Mouse (Mus musculus) ovary, adult 18-20 months (tissue): ENCODE results near the gene Rtl8a.
A peak's percentile ranks its signal among the peaks of the same experiment; 100 is the strongest.
"Not testable (repeated sequence)": the region's sequence is repeated elsewhere in the genome, so short reads cannot be mapped to it uniquely, and the experiment has no call there.

ENCODE experiments used
- DNase-seq: peaks from one replicate; pipeline ENCODE4 v3.0.0; 2022; ENCODE audit warnings: low spot score, mixed read lengths

The Rtl8a gene

DNA sequence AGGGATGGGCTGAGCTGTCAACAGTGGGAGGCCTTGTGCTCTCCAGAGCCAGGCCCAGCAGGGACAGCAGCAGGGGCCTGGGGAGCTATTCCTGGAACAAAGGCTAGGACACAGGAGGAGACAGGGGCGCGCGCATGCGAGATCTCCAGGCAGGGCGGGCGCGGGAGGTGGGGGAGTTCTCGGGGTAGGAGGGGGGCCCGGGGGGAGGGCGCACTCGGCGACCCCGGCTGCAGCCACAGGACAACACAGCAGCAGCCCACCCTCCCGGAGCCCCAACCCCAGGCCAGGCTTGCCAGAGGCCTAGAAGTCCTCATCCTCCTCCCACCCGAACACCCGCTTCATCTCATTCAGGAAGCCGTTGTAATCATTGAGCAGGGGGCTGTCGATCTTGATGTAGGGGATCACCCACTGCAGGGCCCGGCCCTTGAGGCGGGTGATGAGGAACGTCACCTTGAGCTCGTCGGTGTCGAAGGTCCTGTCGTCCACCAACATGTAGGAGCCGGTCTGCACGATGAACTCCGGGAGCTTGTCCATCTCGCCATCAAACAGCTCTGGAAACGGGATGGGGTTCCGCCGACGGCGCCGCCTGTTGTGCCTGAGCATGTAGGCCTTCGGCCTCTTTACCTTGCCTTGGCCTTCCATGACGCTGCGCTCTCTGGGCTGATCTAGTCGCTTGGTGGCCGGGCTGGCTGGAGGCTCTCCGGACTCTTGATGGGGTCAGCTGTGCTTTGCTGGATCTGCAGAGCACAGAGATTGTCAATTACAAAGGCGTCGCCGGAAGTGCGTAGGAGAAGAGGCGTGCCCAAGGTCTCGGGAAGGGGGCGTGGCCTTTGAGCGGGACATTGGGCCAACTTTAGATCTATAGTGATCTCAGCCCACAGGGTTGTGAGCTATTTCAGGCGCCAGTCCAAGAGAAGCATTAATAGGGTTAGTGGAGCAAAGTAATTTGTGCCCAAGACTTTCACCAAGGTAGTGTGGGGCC lies at the start of gene Rtl8a:
Gene Rtl8a (minus strand): TSS at position 703 of the 982 bp plus-strand sequence.
- peak; percentile 61 for DNase-seq

DNA sequence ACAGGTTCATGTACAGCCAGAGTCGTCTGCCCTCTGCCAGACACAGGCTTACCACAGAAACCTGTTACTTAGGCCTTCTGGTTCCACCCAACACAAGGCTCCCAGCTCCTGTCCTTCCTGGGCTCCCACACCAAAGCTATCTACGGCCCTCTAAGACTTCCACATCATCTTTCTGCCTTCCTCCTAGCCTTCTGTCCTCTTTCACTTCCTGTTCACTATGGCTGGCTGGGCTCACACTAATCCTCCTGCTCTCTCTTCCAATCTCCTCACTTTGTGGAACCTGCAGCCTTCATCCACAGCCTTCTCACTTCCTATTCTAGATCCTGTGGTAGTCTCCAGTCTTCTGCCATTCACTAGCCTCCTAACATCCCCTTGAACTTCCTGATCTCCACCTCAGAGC lies 49.7 kb upstream of the Rtl8a start:
- DNase-seq = no peak

DNA sequence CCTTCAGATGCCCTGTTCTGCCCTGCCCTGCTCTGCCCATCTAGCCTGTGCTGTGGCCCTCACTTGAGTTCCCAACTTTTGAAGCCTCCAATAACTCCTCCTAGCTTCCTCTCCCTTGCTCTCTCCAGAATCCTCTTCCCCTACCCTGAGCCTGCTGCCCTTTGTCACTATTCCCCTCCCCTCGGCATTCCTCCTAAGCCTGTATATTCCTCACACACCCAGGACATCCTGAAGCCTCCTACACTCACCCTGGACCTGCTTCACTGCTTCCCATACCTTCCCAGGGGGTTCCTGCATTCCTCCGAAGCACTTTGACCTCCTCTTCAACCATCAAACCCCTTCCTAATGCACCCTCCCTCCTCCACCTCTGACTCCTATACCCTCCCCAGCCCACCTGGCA lies 48.6 kb upstream of the Rtl8a start:
- DNase-seq = no peak

DNA sequence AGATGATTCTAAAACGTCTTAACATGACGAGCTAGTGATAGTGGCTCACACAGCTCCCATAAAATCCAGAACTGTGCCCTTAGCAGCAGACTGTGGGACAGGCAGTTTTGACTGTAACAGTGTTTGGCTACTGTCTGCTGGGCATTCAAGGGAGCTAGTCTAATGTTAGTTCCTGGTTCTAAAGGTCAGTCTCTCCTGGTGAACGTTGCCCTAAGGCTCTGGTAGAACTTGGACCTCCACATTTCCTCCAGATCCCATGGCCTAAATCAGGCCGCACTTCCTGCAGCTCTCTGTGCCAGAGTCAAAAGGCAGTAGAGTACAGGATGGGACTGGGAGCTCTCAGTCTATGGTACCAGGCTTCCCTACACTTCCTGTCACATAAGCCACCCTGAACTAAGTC lies 41.2 kb upstream of the Rtl8a start:
- not testable (repeated sequence) for DNase-seq

DNA sequence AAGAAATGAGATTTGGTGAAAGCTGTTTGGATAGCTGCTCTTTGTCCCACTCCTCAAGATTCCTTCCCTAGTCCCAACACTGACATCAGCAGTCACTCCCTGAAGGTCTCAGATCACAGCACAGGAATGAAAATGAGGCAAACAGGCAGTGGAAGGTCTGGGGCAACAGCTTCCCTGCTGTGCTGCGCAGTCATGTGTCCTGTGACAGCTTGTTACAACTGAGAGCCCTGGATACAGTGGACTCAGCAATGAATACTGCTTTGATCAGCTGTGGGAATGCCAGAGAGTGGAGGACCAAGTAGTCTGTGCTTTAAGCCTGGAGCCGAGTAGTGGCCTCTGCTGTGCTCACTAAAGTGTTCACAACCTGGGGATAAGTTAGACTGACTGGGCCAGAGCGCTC lies 39.2 kb upstream of the Rtl8a start:
- DNase-seq = not testable (repeated sequence)

DNA sequence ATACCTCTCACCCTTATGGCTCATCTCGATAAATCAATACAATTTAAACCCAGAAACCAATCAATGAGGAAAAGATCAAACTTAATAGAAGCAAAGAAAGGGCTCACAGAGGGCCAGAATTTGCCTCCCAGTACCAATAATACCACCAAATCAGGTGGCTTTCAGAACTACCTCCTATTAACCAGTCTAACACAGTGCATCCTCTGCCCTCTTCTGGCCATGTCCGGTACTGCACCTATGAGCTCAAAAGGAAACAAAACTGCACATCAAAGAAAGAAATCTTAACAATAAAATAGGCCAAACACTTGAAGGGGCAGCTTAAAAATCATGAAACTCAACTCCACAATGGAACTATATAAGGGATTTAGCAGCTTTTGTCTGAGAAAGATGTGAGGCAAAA lies 33.5 kb upstream of the Rtl8a start:
- DNase-seq = not testable (repeated sequence)

DNA sequence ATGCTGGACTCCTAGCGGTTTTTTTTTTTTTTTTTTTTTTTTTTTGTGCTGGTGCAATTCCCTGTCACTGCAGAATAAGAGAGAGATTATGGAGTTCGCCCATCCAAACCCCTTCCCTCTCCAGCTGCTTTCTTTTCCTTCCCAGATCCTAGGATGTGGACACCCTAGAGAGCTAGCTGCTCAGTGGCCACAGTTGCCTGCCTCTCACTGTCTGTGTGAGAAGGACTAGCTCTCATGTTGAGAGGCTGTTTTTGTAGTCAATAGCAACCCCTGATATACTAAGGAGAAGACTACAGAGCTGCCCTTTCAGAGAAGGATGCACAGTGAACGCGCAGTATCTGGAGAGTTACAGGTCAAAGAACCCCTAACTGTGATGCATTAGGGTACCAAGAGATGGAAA lies 27.2 kb upstream of the Rtl8a start:
- DNase-seq = not testable (repeated sequence)

DNA sequence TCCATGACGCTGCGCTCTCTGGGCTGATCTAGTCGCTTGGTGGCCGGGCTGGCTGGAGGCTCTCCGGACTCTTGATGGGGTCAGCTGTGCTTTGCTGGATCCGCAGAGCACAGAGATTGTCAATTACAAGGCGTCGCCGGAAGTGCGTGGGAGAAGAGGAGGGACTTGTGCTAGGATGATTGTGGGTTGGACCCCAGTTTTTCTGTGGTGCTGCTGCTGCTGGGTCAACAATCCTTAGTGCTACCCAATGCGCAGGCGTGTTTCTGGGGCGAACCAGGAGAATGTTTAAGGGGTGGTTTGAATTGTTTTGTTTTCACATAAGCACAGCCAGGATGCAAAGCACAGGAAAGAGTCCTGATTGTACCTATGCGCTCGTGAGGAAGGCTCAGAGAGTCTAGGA lies 26.8 kb upstream of the Rtl8a start, which contains the start of gene Rtl8b:
Gene Rtl8b (minus strand): TSS at position 115 of the 400 bp plus-strand sequence.
- DNase-seq = peak; percentile 76

DNA sequence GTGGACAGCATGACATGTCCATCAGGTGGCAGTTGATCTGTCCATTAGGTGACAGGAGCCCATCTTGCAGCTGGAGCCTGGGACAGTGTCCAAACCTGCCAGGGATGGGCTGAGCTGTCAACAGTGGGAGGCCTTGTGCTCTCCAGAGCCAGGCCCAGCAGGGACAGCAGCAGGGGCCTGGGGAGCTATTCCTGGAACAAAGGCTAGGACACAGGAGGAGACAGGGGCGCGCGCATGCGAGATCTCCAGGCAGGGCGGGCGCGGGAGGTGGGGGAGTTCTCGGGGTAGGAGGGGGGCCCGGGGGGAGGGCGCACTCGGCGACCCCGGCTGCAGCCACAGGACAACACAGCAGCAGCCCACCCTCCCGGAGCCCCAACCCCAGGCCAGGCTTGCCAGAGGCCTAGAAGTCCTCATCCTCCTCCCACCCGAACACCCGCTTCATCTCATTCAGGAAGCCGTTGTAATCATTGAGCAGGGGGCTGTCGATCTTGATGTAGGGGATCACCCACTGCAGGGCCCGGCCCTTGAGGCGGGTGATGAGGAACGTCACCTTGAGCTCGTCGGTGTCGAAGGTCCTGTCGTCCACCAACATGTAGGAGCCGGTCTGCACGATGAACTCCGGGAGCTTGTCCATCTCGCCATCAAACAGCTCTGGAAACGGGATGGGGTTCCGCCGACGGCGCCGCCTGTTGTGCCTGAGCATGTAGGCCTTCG lies 26.2 kb upstream of the Rtl8a start:
- DNase-seq = not testable (repeated sequence)

DNA sequence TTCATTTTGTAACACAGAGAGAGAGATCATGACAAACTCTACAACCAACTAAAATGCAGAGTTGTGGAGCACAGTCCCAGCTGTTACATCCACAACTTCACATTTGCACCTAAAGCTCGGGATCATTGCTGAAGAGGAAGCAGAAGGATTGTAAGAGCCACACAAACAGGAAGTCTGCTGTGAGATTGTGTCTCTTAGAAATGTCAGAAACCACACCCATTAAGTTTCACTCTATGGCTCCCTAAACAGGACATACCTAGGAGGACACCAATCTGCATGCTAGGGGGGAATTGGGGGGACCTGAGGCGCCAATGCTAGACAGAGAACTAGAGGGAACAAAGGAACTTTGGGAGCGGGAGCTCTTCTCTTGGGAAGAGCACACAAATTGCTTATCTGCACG lies 9.4 kb upstream of the Rtl8a start:
- not testable (repeated sequence) for DNase-seq

DNA sequence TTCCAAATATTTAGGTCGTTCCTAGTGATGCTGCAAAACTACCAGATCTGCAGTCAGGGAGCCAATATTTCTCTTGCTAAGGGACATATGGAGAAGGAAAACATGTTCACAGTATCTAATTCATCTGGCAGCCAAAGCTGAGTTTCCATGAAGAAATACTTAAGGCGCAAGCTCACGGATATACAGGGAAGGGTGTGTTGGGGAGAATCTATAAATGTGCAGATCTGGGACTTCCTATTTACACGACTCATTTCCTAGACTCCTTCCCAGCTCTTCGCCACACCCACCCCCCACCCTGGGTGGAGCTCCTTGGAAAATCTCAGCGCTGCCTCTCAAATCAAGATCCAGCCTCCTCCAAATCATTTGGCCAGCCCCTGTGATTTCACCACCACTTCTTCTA lies 2.4 kb upstream of the Rtl8a start:
- DNase-seq = no peak

DNA sequence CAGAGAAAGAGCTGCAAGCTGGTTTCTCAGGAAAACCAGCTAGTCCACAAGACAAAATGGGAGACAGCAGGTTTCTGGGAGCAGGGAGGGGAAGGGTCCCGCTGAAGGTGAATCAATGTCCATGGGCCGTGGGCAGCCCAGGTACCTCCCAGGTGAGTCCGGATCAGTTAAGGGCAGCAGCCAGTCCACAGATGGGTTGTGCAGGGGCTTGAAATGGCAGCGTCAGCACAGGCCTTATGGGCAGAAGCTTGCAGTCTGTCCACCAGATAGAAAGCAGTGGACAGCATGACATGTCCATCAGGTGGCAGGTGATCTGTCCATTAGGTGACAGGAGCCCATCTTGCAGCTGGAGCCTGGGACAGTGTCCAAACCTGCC lies 890 bp downstream of the Rtl8a start:
- DNase-seq = not testable (repeated sequence)

DNA sequence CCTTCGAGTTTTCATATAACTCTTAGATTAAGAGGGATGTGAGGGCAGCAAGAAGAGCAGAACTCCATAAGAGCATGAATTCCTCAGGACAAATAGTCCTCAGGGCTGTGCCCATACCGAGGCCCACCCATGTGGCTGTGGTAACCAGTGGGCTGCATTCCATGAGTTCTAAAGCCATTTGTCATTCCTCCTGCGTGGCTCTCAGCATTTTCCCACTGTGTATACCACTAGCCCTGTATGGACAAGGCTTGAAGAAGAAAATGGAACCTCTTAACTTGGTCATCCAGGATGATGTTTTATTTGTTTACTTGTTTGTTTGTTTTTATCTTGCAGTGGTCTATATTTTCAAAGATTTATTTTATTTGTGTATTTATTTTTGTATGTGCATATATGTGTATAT lies 5.4 kb downstream of the Rtl8a start:
- not testable (repeated sequence) for DNase-seq

DNA sequence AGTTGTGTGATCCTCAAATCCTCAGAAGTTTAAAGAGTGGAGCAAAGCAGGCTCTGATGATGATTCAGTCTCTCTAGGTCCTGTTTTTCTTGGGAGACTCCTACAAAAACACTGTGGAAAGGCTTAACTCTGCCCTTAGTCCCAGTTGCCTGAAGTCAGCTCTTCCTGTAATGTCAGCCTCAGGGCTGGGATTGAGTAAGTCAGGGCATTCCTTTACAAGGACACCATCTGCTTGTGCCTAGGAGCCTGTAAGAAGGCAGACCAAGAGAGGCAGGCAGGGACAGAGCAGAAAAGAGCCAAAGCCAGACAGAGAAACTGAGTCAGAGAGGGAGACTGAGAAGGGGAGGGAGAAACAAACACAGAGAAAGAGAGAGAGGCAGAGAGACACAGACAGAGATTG lies 32.1 kb downstream of the Rtl8a start:
- DNase-seq = not testable (repeated sequence)

DNA sequence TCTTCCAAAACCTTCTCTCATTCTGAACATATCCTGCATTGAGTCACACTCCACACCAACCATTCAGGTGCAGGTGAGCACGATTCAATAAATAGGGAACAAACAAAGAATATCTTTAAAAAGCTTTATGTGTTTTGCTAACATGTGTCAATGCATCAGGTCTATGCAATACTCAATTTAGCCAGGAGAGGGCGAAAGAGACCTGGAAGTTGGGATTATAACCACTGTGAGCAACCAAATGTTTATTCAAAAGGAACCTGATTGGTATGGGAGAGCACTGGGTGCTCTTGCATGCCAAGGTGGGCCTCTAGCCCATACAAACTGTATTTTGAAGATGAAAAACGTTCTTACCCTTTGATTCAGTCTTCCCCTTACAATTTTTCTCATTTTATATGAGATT lies 32.9 kb downstream of the Rtl8a start:
- DNase-seq = no peak

DNA sequence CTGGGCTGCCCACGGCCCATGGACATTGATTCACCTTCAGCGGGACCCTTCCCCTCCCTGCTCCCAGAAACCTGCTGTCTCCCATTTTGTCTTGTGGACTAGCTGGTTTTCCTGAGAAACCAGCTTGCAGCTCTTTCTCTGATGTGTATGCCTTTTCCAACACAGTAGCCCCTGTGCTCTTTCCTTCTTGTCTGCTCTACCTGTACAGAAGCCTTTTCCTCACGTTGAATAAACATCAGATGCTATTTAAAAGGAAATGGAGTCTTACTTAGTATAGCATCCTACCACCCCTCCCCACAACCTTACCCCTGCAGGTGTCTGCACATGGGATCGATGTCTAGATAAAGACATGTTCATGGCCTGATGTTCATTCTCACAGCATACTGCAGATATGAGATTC lies 34.6 kb downstream of the Rtl8a start, which contains the start of gene Gm14597:
Gene Gm14597 (minus strand): TSS at position 101 of the 400 bp plus-strand sequence.
- DNase-seq = not testable (repeated sequence)

DNA sequence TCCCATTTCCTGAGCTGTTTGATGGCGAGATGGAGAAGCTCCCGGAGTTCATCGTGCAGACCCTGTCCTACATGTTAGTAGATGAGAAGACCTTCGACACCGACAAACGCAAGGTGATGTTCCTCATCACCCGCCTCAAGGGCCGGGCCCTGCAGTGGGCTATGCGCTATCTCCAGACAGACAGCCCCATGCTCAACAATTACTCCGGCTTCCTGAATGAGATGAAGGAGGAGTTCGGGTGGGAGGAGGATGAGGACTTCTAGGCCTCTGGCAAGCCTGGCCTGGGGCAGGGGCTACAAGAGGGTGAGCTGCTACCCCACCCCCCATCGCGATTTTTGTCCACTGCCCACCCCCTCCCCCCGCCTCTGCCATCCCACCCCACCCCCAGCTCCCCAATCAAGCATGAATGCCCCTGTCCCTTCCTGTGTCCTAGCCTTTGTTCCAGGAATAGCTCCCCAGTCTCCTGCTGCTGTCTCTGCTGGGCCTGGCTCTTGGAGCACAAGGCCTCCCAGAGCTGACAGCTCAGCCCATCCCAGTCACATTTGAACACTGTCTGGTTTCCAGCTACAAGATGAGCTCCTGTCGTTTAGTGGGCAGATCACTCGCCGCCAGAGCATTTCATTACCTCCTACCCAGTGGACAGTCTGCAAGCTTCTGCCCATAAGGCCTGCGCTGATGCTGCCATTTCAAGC lies 35.2 kb downstream of the Rtl8a start:
- DNase-seq = no peak

DNA sequence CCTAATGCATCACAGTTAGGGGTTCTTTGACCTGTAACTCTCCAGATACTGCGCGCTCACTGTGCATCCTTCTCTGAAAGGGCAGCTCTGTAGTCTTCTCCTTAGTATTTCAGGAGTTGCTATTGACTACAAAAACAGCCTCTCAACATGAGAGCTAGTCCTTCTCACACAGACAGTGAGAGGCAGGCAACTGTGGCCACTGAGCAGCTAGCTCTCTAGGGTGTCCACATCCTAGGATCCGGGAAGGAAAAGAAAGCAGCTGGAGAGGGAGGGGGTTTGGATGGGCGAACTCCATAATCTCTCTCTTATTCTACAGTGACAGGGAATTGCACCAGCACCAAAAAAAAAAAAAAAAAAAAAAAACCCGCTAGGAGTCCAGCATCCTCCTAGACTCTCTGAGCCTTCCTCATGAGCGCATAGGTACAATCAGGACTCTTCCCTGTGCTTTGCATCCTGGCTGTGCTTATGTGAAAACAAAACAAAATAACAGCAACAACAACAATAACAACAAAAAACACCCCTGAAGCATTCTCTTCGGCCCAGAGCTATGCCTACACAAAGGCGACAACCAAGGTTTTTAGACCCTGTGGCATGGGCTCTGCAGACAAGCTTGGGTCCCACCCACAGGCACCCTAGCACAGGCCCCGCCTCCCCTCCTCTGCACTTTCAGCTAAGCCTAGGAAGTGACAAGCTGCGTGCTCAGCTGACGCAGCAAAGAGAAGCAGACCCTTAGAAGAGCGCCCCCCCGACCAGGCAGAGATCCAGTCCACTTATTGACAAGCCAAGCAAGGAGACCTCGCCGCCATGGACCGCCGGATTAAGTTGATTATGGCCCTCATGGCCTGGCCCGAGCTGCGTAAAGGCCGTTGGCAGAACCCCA lies 36.0 kb downstream of the Rtl8a start, which contains the start of gene Rtl8c:
Gene Rtl8c (plus strand): TSS at position 791 of the 880 bp plus-strand sequence.
- peak; percentile 24 for DNase-seq

DNA sequence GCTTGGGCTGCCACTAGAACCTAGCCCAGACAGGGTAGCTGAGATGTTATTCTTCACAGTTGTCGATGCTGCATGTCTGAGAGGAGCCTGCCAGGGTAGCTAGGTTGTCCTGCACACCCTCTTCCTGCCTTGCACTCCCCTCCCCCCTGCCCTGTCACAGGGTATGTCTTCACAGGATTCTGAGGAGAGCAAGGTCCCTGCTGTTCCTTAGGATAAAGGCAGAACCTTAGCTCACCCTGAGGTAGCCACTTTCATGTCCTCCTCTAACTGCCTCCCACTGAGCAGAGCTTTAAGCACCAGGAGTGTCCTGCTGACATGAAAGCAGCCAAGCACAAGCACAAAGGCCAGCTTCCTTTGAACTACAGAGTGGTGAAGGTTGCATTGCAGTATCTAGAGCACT lies 37.3 kb downstream of the Rtl8a start:
- DNase-seq = not testable (repeated sequence)

DNA sequence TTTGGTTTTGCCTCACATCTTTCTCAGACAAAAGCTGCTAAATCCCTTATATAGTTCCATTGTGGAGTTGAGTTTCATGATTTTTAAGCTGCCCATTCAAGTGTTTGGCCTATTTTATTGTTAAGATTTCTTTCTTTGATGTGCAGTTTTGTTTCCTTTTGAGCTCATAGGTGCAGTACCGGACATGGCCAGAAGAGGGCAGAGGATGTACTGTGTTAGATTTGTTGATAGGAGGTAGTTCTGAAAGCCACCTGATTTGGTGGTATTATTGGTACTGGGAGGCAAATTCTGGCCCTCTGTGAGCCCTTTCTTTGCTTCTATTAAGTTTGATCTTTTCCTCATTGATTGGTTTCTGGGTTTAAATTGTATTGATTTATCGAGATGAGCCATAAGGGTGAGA lies 43.5 kb downstream of the Rtl8a start:
- DNase-seq = not testable (repeated sequence)
